Mouse (Mus musculus): Measurements from ENCODE around the gene Olfr1029. TPM values are rescaled to one million over a fixed set of nuclear protein-coding genes. Genes with fewer than 3 reads are reported as not detected.
"Not testable (repeated sequence)": the region's sequence is repeated elsewhere in the genome, so short reads cannot be mapped to it uniquely, and the experiment has no call there.

Gene Olfr1029
- total RNA-seq (2021) (not detected), polyA plus RNA-seq (2012; rRNA removed) (0.20 TPM in 2 replicates)
- long read RNA-seq, result 0 reads

GRCm38 (mm10) chr2:85973595-85973994, at the start of gene Olfr1029:
Gene Olfr1029, plus strand, starts transcription at chr2:85973895.
- TF ChIP-seq CTCF (IDR thresholded peaks at IDR 0.05) (no peak), POLR2A (IDR thresholded peaks at IDR 0.05; ENCODE audit: insufficient read depth, low read depth, low read length) (no peak), EP300 (IDR thresholded peaks at IDR 0.05; ENCODE audit: insufficient read depth, low read depth, low read length) (no peak)
- Histone ChIP-seq H3K27me3 (ENCODE audit: control insufficient read depth, insufficient read depth, low read length) (no peaks in the 10 kb centered on the region), H3K9ac (ENCODE audit: low read depth, low read length) (no peak within 1 kb of the TSS), H3K4me1 (ENCODE audit: control insufficient read depth, insufficient read depth, low read length) (no peaks in the 10 kb centered on the region), H3K79me2 (replicated peaks; ENCODE audit: control insufficient read depth, insufficient read depth, low read length) (no peaks in the 10 kb centered on the region), H3K36me3 (ENCODE audit: control insufficient read depth, insufficient read depth, low read length) (no peaks in the 10 kb centered on the region), H3K27ac (no peak within 1 kb of the TSS), H3K4me3 (no peak within 1 kb of the TSS)
- no peak for DNase-seq
- intact Hi-C loops (cut with DNase I), result no loop called here
- WGBS, result 84% methylated on average over 2 of the region's 2 CpGs

GRCm38 (mm10) chr2:85950137-85950536, 23.6 kb upstream of the Olfr1029 start, which contains the start of gene Olfr1028:
Gene Olfr1028, plus strand, starts transcription at chr2:85950437.
- no peaks in the 10 kb centered on the region for H3K4me1 ChIP-seq (ENCODE audit: control insufficient read depth, insufficient read depth, low read length)
- no peaks in the 10 kb centered on the region for H3K79me2 ChIP-seq (replicated peaks; ENCODE audit: control insufficient read depth, insufficient read depth, low read length)
- H3K27me3 ChIP-seq (ENCODE audit: control insufficient read depth, insufficient read depth, low read length), result no peaks in the 10 kb centered on the region
- no peak for DNase-seq
- no peak within 1 kb of the TSS for H3K9ac ChIP-seq (ENCODE audit: low read depth, low read length)
- WGBS, result 65% methylated on average over 1 of the region's 1 CpGs
- H3K36me3 ChIP-seq (ENCODE audit: control insufficient read depth, insufficient read depth, low read length), result no peaks in the 10 kb centered on the region
- intact Hi-C loops (cut with DNase I), result no loop called here
- no peak within 1 kb of the TSS for H3K4me3 ChIP-seq
- H3K27ac ChIP-seq, result no peak within 1 kb of the TSS
- TF ChIP-seq CTCF (IDR thresholded peaks at IDR 0.05) (no peak), POLR2A (IDR thresholded peaks at IDR 0.05; ENCODE audit: insufficient read depth, low read depth, low read length) (no peak), EP300 (IDR thresholded peaks at IDR 0.05; ENCODE audit: insufficient read depth, low read depth, low read length) (no peak)

GRCm38 (mm10) chr2:85978976-85979375, 5.3 kb downstream of the Olfr1029 start, which contains the start of gene Olfr1030:
Gene Olfr1030, plus strand, starts transcription at chr2:85979276.
- Histone ChIP-seq H3K9ac (ENCODE audit: low read depth, low read length) (no peak within 1 kb of the TSS), H3K4me1 (ENCODE audit: control insufficient read depth, insufficient read depth, low read length) (no peaks in the 10 kb centered on the region), H3K27ac (no peak within 1 kb of the TSS), H3K27me3 (ENCODE audit: control insufficient read depth, insufficient read depth, low read length) (no peaks in the 10 kb centered on the region), H3K4me3 (no peak within 1 kb of the TSS), H3K36me3 (ENCODE audit: control insufficient read depth, insufficient read depth, low read length) (no peaks in the 10 kb centered on the region), H3K79me2 (replicated peaks; ENCODE audit: control insufficient read depth, insufficient read depth, low read length) (no peaks in the 10 kb centered on the region)
- intact Hi-C loops (cut with DNase I), result no loop called here
- DNase-seq, result no peak
- TF ChIP-seq CTCF (IDR thresholded peaks at IDR 0.05) (no peak), EP300 (IDR thresholded peaks at IDR 0.05; ENCODE audit: insufficient read depth, low read depth, low read length) (no peak), POLR2A (IDR thresholded peaks at IDR 0.05; ENCODE audit: insufficient read depth, low read depth, low read length) (no peak)
- 58% methylated on average over 1 of the region's 1 CpGs for WGBS

- TF ChIP-seq EP300 (IDR thresholded peaks at IDR 0.05; ENCODE audit: insufficient read depth, low read depth, low read length) (no peak), POLR2A (IDR thresholded peaks at IDR 0.05; ENCODE audit: insufficient read depth, low read depth, low read length) (no peak), CTCF (IDR thresholded peaks at IDR 0.05) (no peak)
- H3K4me3 ChIP-seq, result no peak within 1 kb of the TSS
- WGBS, result 38% methylated on average over 3 of the region's 3 CpGs
Measured at GRCm38 (mm10) chr2:85990004-85990403, 16.3 kb downstream of the Olfr1029 start, which contains the start of gene Olfr1031. Gene Olfr1031, plus strand, starts transcription at chr2:85990304.

GRCm38 (mm10) chr2:86005240-86005639, 31.5 kb downstream of the Olfr1029 start, which contains the start of gene Olfr1032:
Gene Olfr1032, plus strand, starts transcription at chr2:86005540.
- no peaks in the 10 kb centered on the region for H3K27me3 ChIP-seq (ENCODE audit: control insufficient read depth, insufficient read depth, low read length)
- H3K79me2 ChIP-seq (replicated peaks; ENCODE audit: control insufficient read depth, insufficient read depth, low read length), result no peaks in the 10 kb centered on the region
- 74% methylated on average over 7 of the region's 7 CpGs for WGBS

More at GRCm38 (mm10) chr2:85990004-85990403, 16.3 kb downstream of the Olfr1029 start, which contains the start of gene Olfr1031:
- Histone ChIP-seq H3K27ac (no peak within 1 kb of the TSS), H3K36me3 (ENCODE audit: control insufficient read depth, insufficient read depth, low read length) (no peaks in the 10 kb centered on the region), H3K9ac (ENCODE audit: low read depth, low read length) (no peak within 1 kb of the TSS), H3K79me2 (replicated peaks; ENCODE audit: control insufficient read depth, insufficient read depth, low read length) (no peaks in the 10 kb centered on the region), H3K27me3 (ENCODE audit: control insufficient read depth, insufficient read depth, low read length) (no peaks in the 10 kb centered on the region), H3K4me1 (ENCODE audit: control insufficient read depth, insufficient read depth, low read length) (no peaks in the 10 kb centered on the region)
- DNase-seq, result no peak
- intact Hi-C loops (cut with DNase I), result no loop called here

GRCm38 (mm10) chr2:86020406-86020805, 46.7 kb downstream of the Olfr1029 start, which contains the start of gene Olfr1033:
Gene Olfr1033, plus strand, starts transcription at chr2:86020633.
- peak within 1 kb of the TSS; percentile 41; the same call in 1 of the 2 replicates for H3K27ac ChIP-seq
- peak within 1 kb of the TSS; percentile 57; the same call in 1 of the 2 replicates for H3K9ac ChIP-seq (ENCODE audit: low read depth, low read length)
- peak within 1 kb of the TSS; percentile 29; the same call in 1 of the 2 replicates for H3K4me3 ChIP-seq
- 2% methylated on average over 11 of the region's 11 CpGs for WGBS
- H3K4me1 ChIP-seq (ENCODE audit: control insufficient read depth, insufficient read depth, low read length); H3K36me3 ChIP-seq (ENCODE audit: control insufficient read depth, insufficient read depth, low read length); intact Hi-C loops (cut with DNase I); H3K79me2 ChIP-seq (replicated peaks; ENCODE audit: control insufficient read depth, insufficient read depth, low read length); H3K27me3 ChIP-seq (ENCODE audit: control insufficient read depth, insufficient read depth, low read length): not testable (repeated sequence)
- DNase-seq, result peak; percentile 34 to 39

More at GRCm38 (mm10) chr2:86005240-86005639, 31.5 kb downstream of the Olfr1029 start, which contains the start of gene Olfr1032:
- DNase-seq, result no peak
- Histone ChIP-seq H3K27ac (no peak within 1 kb of the TSS), H3K36me3 (ENCODE audit: control insufficient read depth, insufficient read depth, low read length) (no peaks in the 10 kb centered on the region), H3K9ac (ENCODE audit: low read depth, low read length) (no peak within 1 kb of the TSS), H3K4me1 (ENCODE audit: control insufficient read depth, insufficient read depth, low read length) (no peaks in the 10 kb centered on the region), H3K4me3 (no peak within 1 kb of the TSS)
- TF ChIP-seq CTCF (IDR thresholded peaks at IDR 0.05), result no peak
- TF ChIP-seq EP300 (IDR thresholded peaks at IDR 0.05; ENCODE audit: insufficient read depth, low read depth, low read length), result no peak
- no peak for TF ChIP-seq POLR2A (IDR thresholded peaks at IDR 0.05; ENCODE audit: insufficient read depth, low read depth, low read length)
- intact Hi-C loops (cut with DNase I), result no loop called here

GRCm38 (mm10) chr2:86021518-86021917, 47.8 kb downstream of the Olfr1029 start:
- 30% methylated on average over 6 of the region's 9 CpGs for WGBS
- intact Hi-C loops (cut with DNase I); H3K36me3 ChIP-seq (ENCODE audit: control insufficient read depth, insufficient read depth, low read length); H3K4me3 ChIP-seq; H3K9ac ChIP-seq (ENCODE audit: low read depth, low read length); H3K27me3 ChIP-seq (ENCODE audit: control insufficient read depth, insufficient read depth, low read length); H3K27ac ChIP-seq; H3K4me1 ChIP-seq (ENCODE audit: control insufficient read depth, insufficient read depth, low read length); H3K79me2 ChIP-seq (replicated peaks; ENCODE audit: control insufficient read depth, insufficient read depth, low read length); DNase-seq: not testable (repeated sequence)
